Mouse (Mus musculus): ENCODE results near the gene Prl7b1. TPM values are rescaled to one million over a fixed set of nuclear protein-coding genes. Genes with fewer than 3 reads are reported as not detected.

The Prl7b1 gene
- not detected in 2 replicates for polyA plus RNA-seq (2012; rRNA removed)

DNA sequence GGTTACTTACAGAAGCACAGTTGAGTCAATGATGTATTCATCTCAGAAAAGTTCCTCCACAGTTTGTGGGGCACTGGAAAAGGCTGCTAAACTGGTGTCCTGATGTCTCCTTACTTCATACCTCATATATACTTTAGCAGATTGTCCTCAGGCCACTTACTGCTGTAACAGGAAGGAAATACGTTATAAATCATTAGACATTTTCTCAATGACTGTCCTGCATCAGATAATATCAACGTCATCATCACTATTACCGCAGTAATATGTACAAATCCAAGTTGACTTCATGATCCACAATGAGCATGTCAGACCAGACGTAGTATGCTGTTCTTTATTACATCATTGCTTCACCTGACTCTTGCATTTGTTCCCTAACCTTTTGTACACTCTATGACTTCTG, at the start of gene Prl7b1:
Gene Prl7b1, minus strand, starts transcription at position 101 of the 400 bp plus-strand sequence.
- no peak for DNase-seq (ENCODE audit: low read depth)
- TF ChIP-seq CTCF (IDR thresholded peaks at IDR 0.05; ENCODE audit: borderline replicate concordance, extremely low read depth, insufficient read depth, insufficient read length) (no peak), POLR2A (IDR thresholded peaks at IDR 0.05; ENCODE audit: borderline replicate concordance, extremely low read depth, insufficient read depth, insufficient read length, poor library complexity, severe bottlenecking) (no peak)

DNA sequence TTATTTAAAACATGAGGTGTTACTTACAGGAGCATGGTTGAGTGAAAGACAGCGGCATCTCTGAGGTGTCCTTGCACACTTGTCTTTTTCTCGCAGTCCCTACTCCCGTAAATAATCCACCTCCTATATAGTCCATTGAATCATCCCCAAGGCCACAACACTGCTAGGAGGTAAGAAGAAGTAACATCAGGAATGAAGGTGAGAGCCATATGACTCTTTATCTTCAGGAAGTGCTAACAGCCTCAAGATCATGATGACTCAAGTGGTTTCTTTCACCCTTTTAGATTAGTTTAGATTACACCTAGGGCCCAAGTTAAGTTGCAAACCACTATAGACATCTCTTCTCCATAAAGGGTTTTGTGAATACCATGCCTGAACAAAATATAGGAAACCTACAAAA, 32.0 kb upstream of the Prl7b1 start, which contains the start of gene Prl7a1:
Gene Prl7a1, minus strand, starts transcription at position 101 of the 400 bp plus-strand sequence.
- TF ChIP-seq CTCF (IDR thresholded peaks at IDR 0.05; ENCODE audit: borderline replicate concordance, extremely low read depth, insufficient read depth, insufficient read length) (no peak), POLR2A (IDR thresholded peaks at IDR 0.05; ENCODE audit: borderline replicate concordance, extremely low read depth, insufficient read depth, insufficient read length, poor library complexity, severe bottlenecking) (no peak)
- DNase-seq (ENCODE audit: low read depth) = no peak

- no peak for DNase-seq (ENCODE audit: low read depth)
- TF ChIP-seq CTCF (IDR thresholded peaks at IDR 0.05; ENCODE audit: borderline replicate concordance, extremely low read depth, insufficient read depth, insufficient read length) (no peak), POLR2A (IDR thresholded peaks at IDR 0.05; ENCODE audit: borderline replicate concordance, extremely low read depth, insufficient read depth, insufficient read length, poor library complexity, severe bottlenecking) (no peak)
Measured at GRCm38 (mm10) chr13:27582071-27582470, 28.3 kb downstream of the Prl7b1 start, which contains the start of gene Prl8a1. TSS of gene Prl8a1 (minus strand) at chr13:27582171.

DNA sequence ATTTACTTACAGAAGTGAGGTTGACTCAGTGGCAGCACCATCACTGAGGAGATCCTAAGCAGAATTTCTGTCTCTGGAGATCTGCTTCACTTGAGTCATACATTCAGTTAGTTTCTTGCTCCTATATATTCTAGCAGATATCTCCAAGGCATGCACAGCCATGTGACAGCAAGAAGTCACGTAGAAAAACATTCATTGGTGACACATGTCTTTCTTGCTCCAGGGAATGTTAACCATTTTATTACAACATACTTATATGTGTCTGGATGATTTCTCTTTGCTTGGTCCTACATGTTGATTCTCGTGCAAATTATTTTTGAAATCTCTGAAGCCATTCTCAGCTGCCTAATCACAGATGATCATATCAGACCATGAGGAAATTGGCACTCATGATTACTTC, 45.9 kb downstream of the Prl7b1 start, which contains the start of gene Prl8a9:
Gene Prl8a9, minus strand, starts transcription at position 101 of the 400 bp plus-strand sequence.
- no peak for DNase-seq (ENCODE audit: low read depth)
- TF ChIP-seq CTCF (IDR thresholded peaks at IDR 0.05; ENCODE audit: borderline replicate concordance, extremely low read depth, insufficient read depth, insufficient read length) = no peak
- no peak for TF ChIP-seq POLR2A (IDR thresholded peaks at IDR 0.05; ENCODE audit: borderline replicate concordance, extremely low read depth, insufficient read depth, insufficient read length, poor library complexity, severe bottlenecking)

- no peak for DNase-seq (ENCODE audit: low read depth)
- TF ChIP-seq POLR2A (IDR thresholded peaks at IDR 0.05; ENCODE audit: borderline replicate concordance, extremely low read depth, insufficient read depth, insufficient read length, poor library complexity, severe bottlenecking) (no peak), CTCF (IDR thresholded peaks at IDR 0.05; ENCODE audit: borderline replicate concordance, extremely low read depth, insufficient read depth, insufficient read length) (no peak)
Measured at GRCm38 (mm10) chr13:27553336-27553735, 57.0 kb downstream of the Prl7b1 start.

Other genes starting within 250 kb of the Prl7b1 start
- 0.19 and 1.3 TPM in 2 replicates for gene Prl2b1, start 219.7 kb downstream of the Prl7b1 start, polyA plus RNA-seq (2012; rRNA removed)
- not detected in 2 replicates for gene Prl8a6, start 171.9 kb downstream of the Prl7b1 start, polyA plus RNA-seq (2012; rRNA removed)
- not detected in 2 replicates for gene Prl8a8, start 97.4 kb downstream of the Prl7b1 start, polyA plus RNA-seq (2012; rRNA removed)
- gene Prl8a9, start 46.0 kb downstream of the Prl7b1 start, polyA plus RNA-seq (2012; rRNA removed) = 0.21 and 0.37 TPM in 2 replicates
- gene Prl8a1, start 28.4 kb downstream of the Prl7b1 start, polyA plus RNA-seq (2012; rRNA removed) = not detected in 2 replicates
- gene Prl7a1, start 31.9 kb upstream of the Prl7b1 start, polyA plus RNA-seq (2012; rRNA removed) = 0.18 and 0.33 TPM in 2 replicates
- not detected in 2 replicates for gene Prl7a2, start 57.5 kb upstream of the Prl7b1 start, polyA plus RNA-seq (2012; rRNA removed)
- 0.07 and 0.09 TPM in 2 replicates for gene Prl7d1, start 106.2 kb upstream of the Prl7b1 start, polyA plus RNA-seq (2012; rRNA removed)
- not detected in 2 replicates for gene Prl7c1, start 170.2 kb upstream of the Prl7b1 start, polyA plus RNA-seq (2012; rRNA removed)
- 0.10 TPM in 1 of 2 replicates, not detected in the other for gene Prl2a1, start 191.1 kb upstream of the Prl7b1 start, polyA plus RNA-seq (2012; rRNA removed)
- gene Prl2c1, start 238.8 kb upstream of the Prl7b1 start, polyA plus RNA-seq (2012; rRNA removed) = not detected in 2 replicates

Measured in brain, embryonic 14.5 days (tissue).